Mouse (Mus musculus): Measurements from ENCODE around the gene Zfp260.

The Zfp260 gene

GRCm38 (mm10) chr7:30129900-30130299, 35.3 kb downstream of the Zfp260 start:
- DNase-seq, result no peak

DNA sequence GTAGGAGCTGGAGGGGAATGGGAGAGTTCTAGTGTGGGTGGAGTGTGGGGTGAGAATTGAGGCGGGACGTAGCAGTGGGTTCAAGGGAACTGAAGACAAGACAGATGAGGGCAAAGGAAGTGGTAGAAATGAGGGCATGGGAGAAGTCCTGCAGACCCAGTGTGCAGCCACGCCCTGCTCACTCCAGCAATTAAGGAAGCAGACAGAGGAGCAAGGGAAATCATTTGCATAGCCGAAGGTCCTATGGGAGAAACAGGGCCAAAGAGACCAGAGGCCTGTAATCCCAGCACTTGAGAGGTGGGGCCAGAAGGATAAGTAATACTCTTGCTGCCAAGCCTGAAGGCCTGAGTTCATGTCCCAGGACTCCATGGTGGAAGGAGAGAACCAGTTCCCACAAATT, 37.8 kb downstream of the Zfp260 start:
- DNase-seq, result no peak

GRCm38 (mm10) chr7:30136826-30137225, 42.2 kb downstream of the Zfp260 start:
- no peak for DNase-seq

DNA sequence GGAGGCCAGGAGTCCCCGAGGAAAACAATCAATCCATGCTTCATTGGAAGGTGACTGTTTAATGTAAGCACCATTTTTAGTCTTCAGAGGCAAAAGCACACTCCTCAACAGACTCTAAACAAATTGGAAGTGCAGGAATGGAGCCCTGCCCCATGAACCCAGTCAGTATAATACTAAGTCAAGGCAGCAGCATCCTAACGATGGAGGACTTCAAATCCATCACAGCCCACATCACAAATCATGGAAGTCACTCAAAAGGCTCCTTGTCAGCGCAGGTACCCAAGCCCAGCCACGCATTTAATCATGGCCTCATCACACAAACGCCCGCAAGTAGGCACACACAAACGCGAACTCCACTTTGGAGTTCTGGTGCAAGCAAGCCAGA, 48.6 kb downstream of the Zfp260 start:
- DNase-seq, result no peak

DNA sequence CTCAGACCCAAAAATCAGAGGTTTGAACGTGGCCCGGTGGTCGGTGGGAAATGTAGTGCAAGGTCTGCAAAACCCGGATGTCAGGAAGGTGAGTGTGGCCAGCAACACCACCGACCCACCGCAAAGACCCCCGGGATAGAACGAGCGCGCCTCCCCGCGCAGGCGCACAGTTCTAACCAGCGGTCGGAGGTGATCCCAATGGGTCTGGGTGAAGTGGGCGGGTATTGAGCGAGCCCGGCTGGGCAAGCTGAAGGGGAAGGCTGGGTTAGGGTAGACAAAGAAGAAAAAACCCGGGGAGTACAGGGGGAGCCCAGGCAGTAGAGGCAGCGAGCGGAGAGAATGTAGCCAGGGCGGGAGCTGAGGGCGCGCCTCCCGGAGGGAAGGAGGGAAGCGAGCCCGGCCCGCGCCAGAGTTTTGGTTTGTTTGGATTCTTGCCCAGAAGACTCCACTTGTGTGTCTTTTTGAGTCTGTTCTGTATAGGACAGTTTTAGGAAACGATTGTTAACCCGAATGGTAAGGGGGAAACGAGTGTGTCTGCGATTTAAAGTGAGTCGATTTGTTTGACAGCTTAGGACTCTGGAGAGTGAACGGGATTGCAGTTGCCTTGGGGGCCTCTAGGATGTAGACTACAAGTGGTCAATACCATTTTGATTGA, 49.1 kb downstream of the Zfp260 start:
- DNase-seq, result peak; percentile 77

DNA sequence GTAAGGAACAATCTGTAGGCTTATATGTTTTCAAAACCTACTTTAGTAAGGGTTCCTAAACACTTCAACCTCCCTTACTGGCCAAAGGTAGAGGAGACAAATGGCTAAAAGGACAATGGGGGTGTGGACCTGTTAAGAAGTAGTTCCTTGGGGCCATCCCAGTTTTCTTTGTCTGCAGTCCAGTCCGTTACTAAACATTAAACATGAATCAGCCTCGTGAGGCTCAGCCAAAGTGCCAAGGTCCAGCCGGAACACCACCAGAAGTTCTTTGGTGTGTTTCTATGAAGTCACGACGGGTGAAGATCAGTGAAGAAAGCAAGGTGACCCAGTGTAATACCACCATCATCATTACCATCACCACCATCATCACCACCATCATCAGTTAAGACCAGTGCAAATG, 52.4 kb downstream of the Zfp260 start:
- no peak for DNase-seq

GRCm38 (mm10) chr7:30154040-30154439, 59.5 kb downstream of the Zfp260 start:
- DNase-seq, result no peak

- DNase-seq, result no peak
Observed at GRCm38 (mm10) chr7:30155507-30155906, 60.9 kb downstream of the Zfp260 start.

All from thymus, postnatal 4 days (tissue).